Mouse (Mus musculus): ENCODE measurements around the gene Gemin8. TPM values are rescaled to one million over a fixed set of nuclear protein-coding genes. Genes with fewer than 3 reads are reported as not detected.

Gemin8 gene
- total RNA-seq (2022), result 1 to 10 TPM; 1.2 to 2.0 (median 1.4) TPM

DNA sequence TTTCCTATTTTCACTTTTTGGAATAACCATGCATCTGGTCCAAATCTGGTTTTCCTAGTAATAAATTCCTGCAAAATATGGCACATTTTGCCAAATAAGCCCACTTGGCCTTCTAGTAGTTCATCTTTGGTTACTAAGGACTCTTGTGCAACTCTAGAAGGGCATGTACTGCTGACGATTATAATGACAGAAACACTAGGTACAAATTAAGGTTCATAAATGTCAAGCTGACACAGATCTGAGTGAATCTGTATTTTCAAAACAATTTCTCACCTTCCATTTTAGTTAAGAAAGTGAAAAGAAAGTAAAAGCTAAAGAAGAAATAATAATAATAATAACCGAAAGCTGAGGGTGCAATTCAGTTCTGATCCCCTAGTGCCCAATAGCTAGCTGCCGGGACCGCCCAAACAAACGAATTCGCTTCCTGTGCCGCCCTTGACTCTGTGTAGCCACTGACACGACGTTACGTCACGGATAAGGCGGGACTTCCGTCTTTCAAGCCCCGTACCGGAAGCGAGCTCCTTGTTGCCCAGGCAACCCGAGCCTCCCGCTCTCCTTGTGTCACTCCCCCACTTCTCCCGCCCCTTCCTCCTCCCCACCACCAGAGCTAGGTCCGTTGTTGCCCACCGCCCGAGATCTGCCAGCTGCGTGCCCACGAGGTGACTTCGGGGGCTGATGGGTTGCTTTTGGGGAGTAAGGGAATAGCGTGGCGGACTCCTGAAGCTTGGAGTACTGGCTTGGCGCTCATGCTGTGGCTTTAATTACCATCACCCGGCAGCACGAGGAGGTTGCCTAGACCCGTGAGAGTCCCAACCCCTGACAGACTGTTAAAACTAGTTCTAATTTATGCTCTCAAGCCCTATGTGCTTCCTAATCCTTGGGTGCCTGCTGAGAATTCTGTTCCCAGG lies at the start of gene Gemin8:
TSS of gene Gemin8 (plus strand) at position 563 of the 908 bp plus-strand sequence.
- peak; percentile 88 to 91 for DNase-seq (ENCODE audit: low spot score in 2 of 2)

DNA sequence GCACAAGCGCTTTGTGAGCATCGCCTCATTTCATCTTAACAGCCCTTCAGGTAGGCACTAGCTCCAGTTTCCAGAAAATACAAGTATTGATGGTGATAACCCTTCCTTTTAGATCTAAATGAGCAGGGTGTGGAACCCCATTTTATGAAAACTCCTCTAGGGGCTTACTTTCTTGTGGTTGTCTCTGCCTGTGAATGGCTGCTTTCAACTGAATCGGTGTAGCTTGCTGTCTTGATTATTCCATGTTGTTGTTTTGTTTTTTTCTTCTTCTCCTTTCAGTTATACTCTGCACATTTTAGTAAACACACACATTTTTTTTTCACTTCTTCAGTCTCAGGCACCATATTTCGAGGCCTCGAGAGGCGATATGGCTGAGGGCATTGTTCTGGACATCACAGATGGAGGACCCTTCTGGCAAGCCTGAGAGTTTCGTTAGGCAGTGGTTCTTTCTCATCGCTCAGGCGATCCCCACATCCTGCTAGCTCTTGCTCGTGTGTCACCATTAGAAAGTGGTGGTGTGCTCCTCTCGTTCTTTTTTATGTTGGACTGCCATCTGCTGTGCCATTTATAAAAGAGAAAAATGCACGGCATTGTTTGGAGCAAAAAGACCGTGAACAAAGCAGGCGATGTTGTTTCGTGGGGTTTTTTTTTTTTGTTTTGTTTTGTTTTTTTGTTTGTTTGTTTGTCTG lies 23.0 kb upstream of the Gemin8 start:
- DNase-seq (ENCODE audit: low spot score in 2 of 2), result no peak

DNA sequence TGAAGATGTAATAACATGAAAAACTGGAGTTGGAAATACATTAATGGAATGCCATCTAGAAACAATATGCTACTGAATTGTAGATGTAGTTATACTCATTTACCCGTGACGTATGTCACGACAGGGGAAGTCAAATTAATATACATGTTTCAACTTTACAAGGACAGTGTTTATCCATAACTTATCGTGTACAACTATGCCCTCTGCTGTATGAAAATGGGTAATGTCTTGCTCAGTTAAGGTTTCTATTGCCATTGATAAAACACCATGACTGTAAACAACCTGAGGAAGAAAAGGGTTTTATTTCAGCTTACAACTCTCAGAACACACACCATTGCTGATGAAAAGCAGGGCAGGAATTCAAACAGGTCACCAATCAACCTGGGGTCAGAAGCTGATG lies 7.5 kb upstream of the Gemin8 start:
- DNase-seq (ENCODE audit: low spot score in 2 of 2), result no peak

DNA sequence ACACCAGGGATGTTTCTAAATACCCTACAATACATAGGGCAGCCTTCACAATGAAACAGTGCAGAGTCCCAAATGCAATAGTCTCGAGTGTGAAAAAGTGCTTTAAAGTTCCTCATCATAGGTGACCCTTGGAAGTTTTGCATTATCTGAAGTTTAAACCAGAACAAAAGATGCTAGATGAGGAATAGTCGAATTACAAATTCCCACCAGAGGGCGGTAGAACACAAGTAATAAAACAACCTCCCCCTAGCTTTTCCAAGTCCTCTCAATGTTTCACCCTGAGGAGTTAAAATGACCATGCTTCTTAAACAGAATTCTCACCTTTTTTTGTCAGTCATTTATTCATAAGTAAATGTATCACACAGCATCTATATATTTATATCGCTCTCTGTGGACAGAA lies 2.9 kb upstream of the Gemin8 start:
- no peak for DNase-seq (ENCODE audit: low spot score in 2 of 2)

DNA sequence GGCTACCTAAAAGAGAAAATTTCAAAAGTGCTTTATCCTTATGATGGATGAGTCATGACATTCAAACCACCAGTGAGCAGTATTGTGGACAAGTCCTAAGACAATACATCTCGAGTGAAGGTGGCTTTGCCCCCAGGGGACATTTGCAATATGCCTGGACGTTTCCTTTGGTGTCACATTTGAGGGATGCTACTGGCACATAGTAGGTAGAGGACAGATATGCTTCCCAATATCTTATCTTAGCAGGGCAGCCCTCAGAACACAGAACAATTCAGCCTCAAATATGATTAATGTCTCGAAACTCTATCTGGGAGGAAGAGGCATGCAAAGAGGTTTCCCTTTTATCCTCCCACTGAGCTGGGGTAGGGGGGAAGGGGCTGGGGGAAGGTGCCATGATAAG lies 2.3 kb upstream of the Gemin8 start:
- no peak for DNase-seq (ENCODE audit: low spot score in 2 of 2)

DNA sequence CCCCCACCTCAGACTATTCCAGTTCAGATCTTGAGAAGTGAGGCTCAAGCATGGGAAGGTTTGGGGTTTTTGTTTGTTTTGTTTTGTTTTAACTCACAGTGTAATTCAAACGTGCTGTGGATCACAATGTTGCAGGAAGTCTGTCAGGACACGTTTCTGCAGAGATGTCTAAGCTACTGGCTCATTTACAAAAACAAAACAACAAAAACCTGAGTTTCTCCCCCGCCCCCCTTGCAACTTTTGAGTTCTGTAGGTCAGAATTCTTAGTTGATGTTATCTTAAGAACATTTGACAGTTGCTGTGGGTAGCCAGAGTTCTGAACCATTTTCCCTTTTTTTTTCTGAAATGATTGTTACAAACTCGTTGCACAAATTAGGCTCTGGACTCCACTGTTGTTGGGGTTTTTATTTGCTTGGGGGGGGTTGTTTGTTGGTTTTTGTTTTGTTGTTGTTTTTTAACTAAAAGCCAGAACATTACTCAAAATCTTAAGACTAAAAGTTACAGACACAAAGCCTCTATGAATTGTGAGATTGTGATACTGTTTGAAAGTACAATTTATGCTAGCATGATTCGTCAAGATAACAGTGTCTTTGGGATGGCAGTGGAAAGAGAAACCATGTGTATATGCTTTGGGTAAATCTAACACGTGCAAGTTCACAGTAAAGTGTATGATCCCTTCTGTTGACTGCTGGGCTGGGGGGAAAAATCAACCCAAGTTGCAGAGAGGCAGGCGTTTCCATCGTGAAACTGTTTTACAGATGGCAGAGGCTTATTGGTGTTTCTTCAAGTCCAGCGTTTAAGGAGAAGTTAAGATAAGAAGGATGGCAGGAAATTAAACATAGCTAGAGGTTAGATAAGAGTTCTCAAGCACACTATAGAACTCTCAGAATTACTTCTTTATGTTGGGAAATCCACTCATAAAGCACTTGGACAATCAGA lies 815 bp downstream of the Gemin8 start:
- DNase-seq (ENCODE audit: low spot score in 2 of 2), result no peak

DNA sequence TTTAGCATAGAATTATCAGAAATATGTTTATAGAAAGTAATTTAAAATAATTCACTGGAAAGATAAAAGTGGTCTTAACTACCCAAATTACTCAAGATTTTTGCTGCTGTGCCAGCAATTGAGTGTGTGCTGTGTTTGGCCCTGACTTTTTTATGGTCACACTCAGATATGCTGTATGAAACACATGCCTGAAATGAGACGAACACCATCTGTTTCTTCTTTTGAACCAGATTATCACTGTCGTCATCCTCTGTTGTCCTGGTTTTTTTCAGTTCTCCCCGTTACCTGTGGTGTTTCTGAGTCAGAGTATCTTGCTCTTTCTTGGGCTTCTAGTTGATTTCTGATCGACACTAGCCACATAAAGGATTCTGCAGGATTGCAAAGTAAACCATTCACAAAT lies 1.8 kb downstream of the Gemin8 start:
- DNase-seq (ENCODE audit: low spot score in 2 of 2), result no peak

DNA sequence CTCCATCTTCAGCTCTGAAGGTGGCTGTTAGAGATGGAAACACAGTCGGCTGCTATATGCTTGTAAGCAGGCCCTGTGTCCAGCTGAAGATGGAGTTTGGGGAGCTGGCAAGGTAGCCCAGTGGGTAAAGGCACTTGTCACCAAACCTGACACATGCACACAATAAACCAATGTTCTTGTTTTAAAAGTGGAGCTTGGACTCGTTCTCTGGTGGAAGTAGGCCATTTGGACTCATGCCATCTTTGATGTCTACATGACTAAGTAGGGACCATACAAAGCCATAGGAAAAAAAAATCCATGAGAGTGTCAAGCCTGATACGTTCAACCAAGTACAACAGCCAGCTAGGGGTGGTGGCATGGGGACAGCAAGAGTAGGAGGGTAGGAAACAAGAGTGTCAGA lies 2.4 kb downstream of the Gemin8 start:
- no peak for DNase-seq (ENCODE audit: low spot score in 2 of 2)

DNA sequence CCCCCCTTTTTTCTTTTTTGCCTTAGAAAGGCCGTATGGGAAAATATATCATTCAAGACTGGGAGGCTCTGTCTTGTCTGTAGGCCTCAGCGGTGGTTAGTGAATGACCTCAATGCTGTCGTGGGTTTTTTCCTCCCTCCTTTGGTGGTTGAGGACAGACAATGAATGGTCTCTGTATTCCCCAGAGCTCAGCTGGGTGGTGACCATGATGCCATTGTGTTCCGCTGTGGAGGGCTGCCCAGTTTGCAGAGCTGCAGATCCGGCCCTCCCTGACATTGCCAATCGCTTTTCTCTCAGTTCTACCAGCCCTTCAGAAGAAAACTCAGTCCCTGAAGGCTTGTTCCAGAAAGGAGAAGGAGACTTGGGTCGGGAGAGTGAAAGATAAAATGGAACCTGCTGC lies 3.5 kb downstream of the Gemin8 start:
- no peak for DNase-seq (ENCODE audit: low spot score in 2 of 2)

DNA sequence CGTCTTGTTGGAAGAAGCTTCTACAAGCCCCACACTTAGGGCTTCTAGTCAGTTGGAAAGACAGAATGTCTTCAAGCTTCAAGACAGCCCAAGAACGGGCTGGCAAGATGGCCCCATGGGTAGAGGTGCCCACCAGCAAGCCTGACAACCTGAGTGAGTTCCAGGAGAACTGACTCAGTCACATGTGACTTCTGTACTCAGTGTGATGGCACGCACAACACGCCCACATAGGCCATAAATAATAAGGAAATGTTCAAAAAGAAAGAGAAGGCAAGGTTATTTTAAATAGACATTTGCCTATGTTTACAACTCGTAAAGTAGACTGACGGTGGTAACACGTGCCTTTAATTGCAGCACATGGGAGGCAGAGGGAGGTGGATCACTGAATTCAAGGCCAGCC lies 7.7 kb downstream of the Gemin8 start:
- no peak for DNase-seq (ENCODE audit: low spot score in 2 of 2)

DNA sequence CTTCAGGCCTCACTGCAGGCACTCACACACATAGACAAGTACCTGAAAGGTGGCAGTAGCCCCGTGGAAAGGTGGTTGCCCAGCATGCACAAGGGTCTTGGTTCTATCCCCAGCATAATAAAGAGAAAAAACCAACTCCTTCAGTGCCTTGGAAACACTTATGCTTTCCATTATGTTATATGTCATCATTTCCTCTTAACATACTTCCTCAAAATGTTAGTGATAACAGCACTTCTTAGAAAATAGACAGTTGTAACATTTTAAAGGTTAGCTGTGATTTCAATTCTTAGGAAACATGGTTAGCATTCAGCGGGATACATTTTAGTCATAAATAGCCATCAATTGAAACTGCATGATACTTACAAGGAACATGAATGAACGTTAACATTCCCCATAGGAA lies 12.8 kb downstream of the Gemin8 start:
- DNase-seq (ENCODE audit: low spot score in 2 of 2), result no peak

DNA sequence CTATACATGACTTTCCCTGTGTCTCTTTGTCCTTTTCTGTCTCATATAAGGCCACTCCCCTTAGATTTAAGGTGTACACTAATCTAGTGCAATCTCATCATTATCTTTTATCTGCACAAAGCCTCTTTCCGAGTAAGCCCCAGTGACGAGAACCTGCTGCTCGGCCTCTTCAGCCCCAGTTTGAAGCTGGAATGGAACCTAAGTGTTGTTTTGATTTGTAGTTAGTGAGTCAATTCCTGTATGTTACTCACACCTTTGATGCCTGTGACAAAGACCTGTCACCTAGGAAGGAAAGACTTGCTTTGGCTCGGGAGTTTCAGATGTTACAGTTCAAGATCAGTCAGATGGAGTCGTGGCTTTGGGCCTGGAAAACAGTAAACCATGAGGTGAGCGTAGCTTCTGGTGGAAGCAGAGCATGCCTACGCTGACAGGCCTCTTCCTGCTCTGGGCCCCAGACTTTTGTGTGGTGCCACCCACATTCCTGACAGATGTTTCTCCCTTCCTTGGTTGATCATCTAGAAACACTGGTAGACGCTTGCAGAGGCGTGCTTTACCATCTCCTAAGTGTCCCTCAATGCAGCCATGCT lies 15.2 kb downstream of the Gemin8 start:
- no peak for DNase-seq (ENCODE audit: low spot score in 2 of 2)

DNA sequence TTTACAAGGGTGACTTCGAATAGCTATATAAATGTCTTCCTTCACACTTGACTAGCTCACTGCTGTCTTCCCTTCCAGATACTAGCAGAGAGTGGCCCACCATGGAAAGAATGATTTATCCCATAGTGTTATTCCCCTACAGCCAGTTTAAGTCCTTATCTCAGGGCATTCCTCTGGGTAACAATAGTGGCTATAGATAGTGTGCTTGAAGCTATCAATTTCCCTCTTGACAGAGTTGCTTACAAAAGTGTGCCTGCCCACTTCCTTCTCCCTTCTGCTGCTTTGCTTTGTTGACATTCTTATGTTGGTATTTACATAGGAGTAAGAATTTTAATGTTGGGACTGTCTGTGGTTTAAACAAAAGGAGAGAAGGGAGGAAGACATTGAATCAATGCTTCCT lies 17.5 kb downstream of the Gemin8 start:
- no peak for DNase-seq (ENCODE audit: low spot score in 2 of 2)

DNA sequence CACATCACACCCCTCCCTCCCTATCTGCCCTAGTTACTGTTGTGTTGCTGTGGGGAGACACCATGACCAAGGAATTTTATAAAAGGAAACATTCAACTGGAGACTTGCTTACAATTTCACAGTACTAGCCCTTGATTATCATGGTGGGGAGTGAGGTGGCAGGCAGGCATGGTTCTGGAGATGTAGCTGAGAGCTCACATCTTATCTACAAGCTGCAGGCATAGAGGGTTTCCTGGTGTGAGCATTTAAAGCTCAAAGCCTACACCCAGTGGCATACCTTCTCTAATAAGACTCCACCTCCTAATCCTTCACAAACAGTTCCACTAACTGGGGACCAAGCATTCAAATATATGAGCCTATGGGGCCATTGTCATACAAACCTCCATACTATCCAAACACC lies 26.1 kb downstream of the Gemin8 start:
- DNase-seq (ENCODE audit: low spot score in 2 of 2), result no peak

DNA sequence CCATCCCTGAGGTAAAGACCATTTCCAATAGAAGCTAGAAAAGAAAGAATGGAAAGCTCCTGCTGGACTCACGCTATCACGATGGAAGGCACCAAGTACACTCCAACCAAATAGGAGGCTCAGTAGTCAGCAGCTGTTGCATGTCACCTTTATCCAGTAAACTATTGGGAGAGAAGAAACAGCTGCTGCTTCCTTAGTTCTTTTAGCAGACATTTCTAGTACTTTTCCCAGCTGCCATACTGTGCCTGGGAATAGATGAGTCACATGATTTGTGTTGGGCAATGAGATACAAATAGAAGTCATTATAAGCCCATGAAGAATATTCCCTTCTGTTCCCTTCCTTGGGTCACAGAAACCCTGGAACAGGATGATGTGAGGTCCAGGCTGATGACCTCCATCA lies 28.0 kb downstream of the Gemin8 start:
- DNase-seq (ENCODE audit: low spot score in 2 of 2), result no peak

DNA sequence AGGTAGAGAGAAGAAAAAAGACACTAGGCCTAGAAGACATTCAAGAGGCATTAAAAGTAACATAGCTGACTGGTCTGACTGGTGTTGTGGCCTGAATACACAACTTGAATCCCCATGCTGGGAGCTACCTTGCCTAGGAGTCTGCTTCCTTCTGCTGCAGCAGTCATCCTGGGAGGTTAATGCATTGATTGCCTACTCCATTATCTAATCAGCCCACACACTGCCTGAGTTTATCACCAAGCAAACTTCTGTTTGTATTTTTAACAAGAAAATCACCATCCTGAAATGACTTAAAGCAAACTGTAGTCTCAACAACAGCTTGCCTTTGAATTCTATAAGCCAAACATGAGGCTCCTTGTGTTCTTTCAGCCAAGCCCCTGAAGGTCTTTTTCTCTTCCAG lies 29.6 kb downstream of the Gemin8 start:
- no peak for DNase-seq (ENCODE audit: low spot score in 2 of 2)

DNA sequence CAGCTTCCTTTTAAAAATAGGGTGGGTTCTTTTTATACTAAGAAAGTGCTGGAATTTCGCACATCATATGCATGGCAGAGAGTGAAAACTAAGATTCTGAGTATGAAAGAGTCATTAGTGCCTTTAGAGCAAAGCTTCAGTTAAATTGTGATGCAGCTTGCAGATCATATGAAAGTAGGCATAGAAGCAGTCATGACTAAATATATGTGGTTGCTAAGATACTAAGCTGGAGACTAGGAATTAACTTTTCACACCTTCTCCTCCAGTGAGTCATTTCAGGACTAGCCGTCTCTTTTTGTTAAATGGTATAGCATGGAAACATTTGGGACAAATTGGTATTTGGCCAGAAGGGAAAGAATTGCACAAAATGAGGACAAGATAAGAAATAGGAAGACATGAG lies 44.3 kb downstream of the Gemin8 start:
- DNase-seq (ENCODE audit: low spot score in 2 of 2), result no peak

DNA sequence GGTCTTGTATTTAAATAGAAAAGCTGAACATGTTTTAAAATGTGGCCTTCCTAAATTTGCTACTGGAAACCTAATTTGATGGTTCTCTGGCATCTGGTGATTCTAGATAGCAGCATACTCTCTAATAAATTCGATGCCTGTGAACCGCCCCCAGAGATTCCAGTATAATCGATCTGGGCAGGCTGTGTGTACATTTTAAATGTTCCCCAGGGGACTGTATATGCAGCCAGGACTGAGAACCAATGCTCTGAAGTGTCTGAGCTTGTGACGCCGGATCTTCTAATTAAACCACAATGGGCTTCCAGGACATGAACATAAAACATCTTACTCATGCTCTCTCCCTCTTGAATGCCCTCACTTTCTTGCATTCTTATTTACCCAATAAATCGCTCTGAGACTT lies 46.0 kb downstream of the Gemin8 start:
- no peak for DNase-seq (ENCODE audit: low spot score in 2 of 2)

DNA sequence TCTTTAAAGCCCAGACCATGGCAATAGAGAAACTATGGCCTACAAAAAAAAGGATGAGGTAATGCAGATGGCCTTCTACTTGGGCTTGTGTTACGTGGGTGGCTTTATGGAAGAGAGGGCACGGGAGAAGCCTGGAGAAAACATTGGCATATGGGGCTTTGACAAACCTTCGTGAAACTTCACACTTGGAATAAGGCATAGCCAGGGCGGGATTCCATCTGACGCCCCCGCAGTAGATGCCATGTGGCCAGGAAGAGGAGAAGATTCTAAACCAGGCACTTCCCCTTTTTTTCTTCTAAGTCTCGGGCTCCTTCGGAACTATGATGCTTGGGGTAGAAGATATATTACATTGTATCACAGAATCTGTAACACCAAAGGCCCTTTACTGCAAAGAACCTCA lies 46.5 kb downstream of the Gemin8 start:
- DNase-seq (ENCODE audit: low spot score in 2 of 2), result no peak

DNA sequence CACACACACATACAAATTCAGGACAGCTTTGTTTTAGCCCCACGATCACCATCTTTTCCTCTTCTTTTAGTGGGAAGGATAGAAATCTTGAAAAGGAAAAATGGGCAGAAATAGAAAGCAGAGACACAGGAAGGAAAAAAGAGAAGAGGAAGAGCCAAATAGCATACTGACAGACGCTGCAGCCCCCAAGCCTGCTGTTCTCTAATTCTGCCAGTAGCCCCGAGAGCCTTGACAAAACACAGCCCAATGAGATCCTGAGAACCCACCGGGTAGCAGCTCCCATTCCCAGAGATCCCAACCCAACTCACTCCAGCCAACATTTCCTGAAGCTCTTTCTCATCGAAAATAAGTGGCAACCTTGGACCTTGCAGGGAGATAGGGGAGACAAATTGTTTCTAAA lies 49.1 kb downstream of the Gemin8 start:
- DNase-seq (ENCODE audit: low spot score in 2 of 2), result no peak

DNA sequence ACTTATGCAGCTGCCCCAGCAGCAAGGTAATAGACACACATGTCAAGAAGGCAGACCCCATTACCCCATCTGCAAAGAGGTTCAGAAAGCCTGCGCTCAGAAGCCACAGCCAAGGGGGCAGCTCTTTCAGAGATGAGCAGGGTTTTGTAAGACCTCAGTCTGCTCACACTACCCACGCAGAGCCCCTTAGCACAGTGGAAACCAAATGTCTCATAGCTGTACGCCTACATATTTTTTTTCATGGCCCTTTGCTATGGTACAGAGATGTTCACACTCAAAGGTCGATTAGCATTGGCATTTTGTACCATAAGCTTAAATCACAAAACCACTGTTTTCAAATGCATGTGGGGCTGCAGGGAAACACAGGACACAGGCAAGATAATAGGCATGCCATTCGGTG lies 56.6 kb downstream of the Gemin8 start:
- DNase-seq (ENCODE audit: low spot score in 2 of 2), result no peak
